Mouse (Mus musculus) adrenal gland, postnatal 25 days (tissue): Measurements from ENCODE around the gene Tmem231. TPM values are rescaled to one million over a fixed set of nuclear protein-coding genes. Genes with fewer than 3 reads are reported as not detected.

ENCODE experiments used
- DNase-seq: peaks from one replicate; pipeline ENCODE4 v3.0.0; 2021; ENCODE audit warnings: mixed read lengths
- long read RNA-seq: library from polyadenylated mRNA; stranded (forward); transcript quantifications from one replicate; pipeline ENCODE4 v2.0.0, GENCODE M21; 2021
- total RNA-seq: library from RNA; stranded (reverse); gene quantifications from 2 replicates; pipeline ENCODE4 v1.2.3, GENCODE M21; 2021

Tmem231 gene
- 5.1 and 7.3 TPM in 2 replicates for total RNA-seq
- long read RNA-seq, partial matches to known transcripts = 1 of 4 reads
- long read RNA-seq, other reads (novel, unspliced or antisense) = 0 of 4 reads

GRCm38 (mm10) chr8:111933348-111934076 is at the start of gene Tmem231:
Gene Tmem231, minus strand, starts transcription at chr8:111933881.
- peak; percentile 89 for DNase-seq

GRCm38 (mm10) chr8:111982116-111982515 is 48.4 kb upstream of the Tmem231 start:
- no peak for DNase-seq

- DNase-seq = no peak
Measured at GRCm38 (mm10) chr8:111978147-111978546, 44.5 kb upstream of the Tmem231 start.

GRCm38 (mm10) chr8:111976326-111976725 is 42.6 kb upstream of the Tmem231 start:
- no peak for DNase-seq

- no peak for DNase-seq
Measured at GRCm38 (mm10) chr8:111975706-111976105, 42.0 kb upstream of the Tmem231 start.

GRCm38 (mm10) chr8:111974138-111974537 is 40.5 kb upstream of the Tmem231 start:
- DNase-seq = no peak

GRCm38 (mm10) chr8:111968991-111969390 is 35.3 kb upstream of the Tmem231 start:
- no peak for DNase-seq

GRCm38 (mm10) chr8:111968541-111968940 is 34.9 kb upstream of the Tmem231 start:
- DNase-seq = no peak

GRCm38 (mm10) chr8:111967246-111967870 is 33.7 kb upstream of the Tmem231 start:
- no peak for DNase-seq

- DNase-seq = peak; percentile 20
Measured at GRCm38 (mm10) chr8:111964849-111965561, 31.3 kb upstream of the Tmem231 start.

GRCm38 (mm10) chr8:111964351-111964750 is 30.7 kb upstream of the Tmem231 start:
- DNase-seq = no peak

- DNase-seq = no peak
Measured at GRCm38 (mm10) chr8:111963546-111963945, 29.9 kb upstream of the Tmem231 start.

GRCm38 (mm10) chr8:111963091-111963490 is 29.4 kb upstream of the Tmem231 start:
- DNase-seq = no peak

- no peak for DNase-seq
Measured at GRCm38 (mm10) chr8:111962589-111962988, 28.9 kb upstream of the Tmem231 start.

GRCm38 (mm10) chr8:111961330-111961729 is 27.6 kb upstream of the Tmem231 start:
- no peak for DNase-seq

- peak; percentile 21 for DNase-seq
Measured at GRCm38 (mm10) chr8:111960591-111961321, 27.1 kb upstream of the Tmem231 start.

- no peak for DNase-seq
Measured at GRCm38 (mm10) chr8:111957231-111957630, 23.6 kb upstream of the Tmem231 start.

- no peak for DNase-seq
Measured at GRCm38 (mm10) chr8:111955879-111956278, 22.2 kb upstream of the Tmem231 start.

- DNase-seq = no peak
Measured at GRCm38 (mm10) chr8:111954844-111955594, 21.3 kb upstream of the Tmem231 start.

- DNase-seq = no peak
Measured at GRCm38 (mm10) chr8:111951936-111952335, 18.3 kb upstream of the Tmem231 start.

- no peak for DNase-seq
Measured at GRCm38 (mm10) chr8:111951317-111951716, 17.6 kb upstream of the Tmem231 start.

GRCm38 (mm10) chr8:111950846-111951245 is 17.2 kb upstream of the Tmem231 start:
- DNase-seq = no peak
